Mouse (Mus musculus): ENCODE results near the gene Gm10309.

Gene Gm10309

GRCm38 (mm10) chr17:86505183-86505631 is at the start of gene Gm10309:
Gene Gm10309 (minus strand): TSS chr17:86505232.
- DNase-seq (ENCODE audit: low spot score), result peak; percentile 23

DNA sequence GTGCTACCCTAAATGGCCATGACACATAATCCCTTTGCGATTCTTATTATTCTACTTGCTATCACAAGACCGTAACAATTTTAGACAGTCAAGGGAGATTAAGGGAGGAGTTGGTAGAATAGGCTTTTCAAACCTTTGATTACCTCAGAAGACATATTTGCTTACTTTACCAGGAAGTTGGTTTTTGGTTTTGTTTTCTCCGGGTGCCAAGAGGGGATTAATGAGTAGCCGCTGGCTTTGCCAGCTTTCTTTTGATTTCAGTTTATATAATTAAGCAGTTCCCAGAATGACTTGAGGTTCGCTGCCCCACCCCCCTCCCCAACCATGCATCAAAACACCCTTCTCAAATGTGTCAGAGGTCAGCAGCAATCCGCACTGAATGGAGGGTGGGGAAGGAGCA is 47.0 kb upstream of the Gm10309 start:
- DNase-seq (ENCODE audit: low spot score), result no peak

- DNase-seq (ENCODE audit: low spot score), result no peak
Observed at GRCm38 (mm10) chr17:86551561-86551960, 46.5 kb upstream of the Gm10309 start.

DNA sequence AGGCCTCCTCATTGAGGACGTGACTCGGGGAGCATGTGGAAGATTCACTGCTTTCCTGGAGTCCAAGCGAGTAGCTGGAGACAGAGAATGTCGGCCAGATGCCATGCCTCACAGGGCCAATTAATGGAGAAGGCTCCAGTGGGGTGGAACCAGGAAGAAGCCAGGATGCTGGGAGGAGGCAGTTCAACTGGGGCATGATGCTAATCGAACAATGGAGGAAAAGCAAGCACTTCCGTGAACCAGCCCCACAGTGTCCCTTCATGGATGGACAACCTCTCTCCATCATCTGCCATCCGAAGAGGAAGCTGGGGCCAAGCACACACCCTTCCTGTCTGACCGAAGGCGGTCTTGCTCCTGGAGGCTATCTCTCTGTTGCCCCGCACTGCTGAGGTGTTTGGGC is 44.1 kb upstream of the Gm10309 start:
- DNase-seq (ENCODE audit: low spot score), result no peak

GRCm38 (mm10) chr17:86546529-86546928 is 41.5 kb upstream of the Gm10309 start:
- no peak for DNase-seq (ENCODE audit: low spot score)

DNA sequence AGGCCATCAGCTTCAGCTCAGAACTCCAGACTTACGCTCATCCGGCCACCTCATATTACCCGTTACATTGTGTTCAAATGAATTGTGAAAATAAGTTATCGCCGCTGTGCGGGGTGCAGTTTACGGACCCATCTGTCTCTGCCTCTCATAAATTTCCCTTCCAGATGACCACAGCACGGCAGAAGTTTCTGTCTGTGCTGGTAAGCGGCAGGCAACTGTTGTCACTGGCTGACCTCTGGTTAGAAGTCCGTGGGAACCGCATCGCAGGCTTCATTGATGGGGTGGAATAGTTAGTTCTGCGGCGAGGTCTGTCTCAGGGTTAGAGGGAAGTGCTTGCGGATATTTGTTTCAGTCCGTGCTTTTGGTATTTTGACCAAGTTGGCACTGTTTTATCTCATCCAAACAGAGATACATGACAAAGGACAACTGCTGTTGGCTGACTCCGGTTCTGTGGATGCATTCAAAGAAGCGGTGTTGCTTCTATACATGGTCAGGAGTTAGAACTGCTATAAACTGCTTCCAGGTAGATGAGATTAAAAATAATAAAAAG is 34.9 kb upstream of the Gm10309 start:
- no peak for DNase-seq (ENCODE audit: low spot score)

- peak; percentile 69 for DNase-seq (ENCODE audit: low spot score)
Observed at GRCm38 (mm10) chr17:86535827-86536656, 31.0 kb upstream of the Gm10309 start.

- DNase-seq (ENCODE audit: low spot score), result no peak
Observed at GRCm38 (mm10) chr17:86535096-86535495, 30.1 kb upstream of the Gm10309 start.

DNA sequence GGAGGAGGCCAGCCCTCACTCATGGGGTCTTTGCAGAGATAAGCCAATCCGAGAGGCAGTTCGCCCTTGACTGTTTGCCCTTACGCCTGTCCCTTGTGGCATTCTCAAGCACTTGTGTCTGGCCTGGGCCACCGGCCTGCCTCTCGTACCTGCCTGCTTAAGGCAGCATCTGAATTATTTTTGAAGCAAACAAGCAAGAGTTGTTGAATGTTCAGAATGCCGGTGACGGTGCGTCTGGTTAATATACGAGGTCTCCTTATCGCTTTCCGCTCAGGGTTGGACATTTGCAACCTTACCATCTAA is 28.5 kb upstream of the Gm10309 start:
- no peak for DNase-seq (ENCODE audit: low spot score)

DNA sequence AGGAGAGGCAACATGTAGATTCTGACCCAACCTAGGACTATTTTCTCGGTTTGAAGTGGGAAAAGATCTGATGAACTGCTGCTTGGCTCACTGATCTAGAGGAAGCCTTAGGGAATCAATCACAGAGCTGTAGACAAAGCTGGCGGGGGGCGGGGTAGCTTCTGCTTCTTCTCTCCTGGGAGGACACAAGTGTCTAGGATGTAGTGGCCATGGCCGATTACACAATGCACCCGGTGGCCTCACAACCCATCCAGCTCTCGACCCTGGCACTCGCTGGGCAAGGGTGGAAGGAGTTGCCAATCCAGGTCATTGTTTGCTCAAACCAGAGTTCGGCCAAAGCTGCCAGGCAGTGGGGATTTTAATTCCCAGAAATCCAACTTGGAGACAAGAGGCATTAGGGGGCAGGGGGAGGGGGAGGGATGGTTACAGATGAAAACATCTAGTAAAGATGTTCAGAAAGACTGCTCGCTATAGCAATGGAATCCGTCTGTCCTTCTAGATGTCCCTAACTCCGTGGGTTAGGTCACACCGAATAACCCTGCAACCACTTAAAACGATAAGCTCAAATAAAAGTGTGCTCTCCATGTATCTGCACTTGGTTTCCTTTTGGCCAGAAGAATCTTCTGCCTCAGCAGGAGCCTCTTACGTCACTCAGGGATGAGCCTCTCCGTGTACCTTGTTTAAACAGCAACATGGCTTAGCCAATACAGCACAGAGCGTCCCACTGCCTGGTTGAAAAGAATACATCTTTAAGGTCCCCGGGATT is 27.9 kb upstream of the Gm10309 start:
- no peak for DNase-seq (ENCODE audit: low spot score)

- no peak for DNase-seq (ENCODE audit: low spot score)
Observed at GRCm38 (mm10) chr17:86531231-86531630, 26.2 kb upstream of the Gm10309 start.

DNA sequence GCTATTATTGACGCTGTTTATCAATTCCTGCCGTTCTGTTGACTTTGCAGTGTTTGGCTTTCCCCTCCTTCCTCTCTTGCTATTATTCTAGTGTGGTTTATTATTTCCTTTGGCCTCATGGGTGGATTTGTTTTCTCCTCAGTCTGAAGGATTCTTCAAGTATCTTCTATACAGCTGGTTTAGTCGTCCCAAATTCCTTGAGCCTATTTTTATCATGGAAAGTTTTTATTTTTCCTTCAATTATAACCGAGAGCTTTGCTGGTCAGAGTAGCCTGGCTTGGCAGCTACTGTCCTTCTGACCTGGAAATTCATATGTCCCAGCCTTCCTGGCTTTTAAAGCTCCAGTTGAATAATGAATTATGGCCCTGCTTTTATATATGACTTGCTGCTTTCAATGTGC is 24.4 kb upstream of the Gm10309 start:
- DNase-seq (ENCODE audit: low spot score), result no peak

DNA sequence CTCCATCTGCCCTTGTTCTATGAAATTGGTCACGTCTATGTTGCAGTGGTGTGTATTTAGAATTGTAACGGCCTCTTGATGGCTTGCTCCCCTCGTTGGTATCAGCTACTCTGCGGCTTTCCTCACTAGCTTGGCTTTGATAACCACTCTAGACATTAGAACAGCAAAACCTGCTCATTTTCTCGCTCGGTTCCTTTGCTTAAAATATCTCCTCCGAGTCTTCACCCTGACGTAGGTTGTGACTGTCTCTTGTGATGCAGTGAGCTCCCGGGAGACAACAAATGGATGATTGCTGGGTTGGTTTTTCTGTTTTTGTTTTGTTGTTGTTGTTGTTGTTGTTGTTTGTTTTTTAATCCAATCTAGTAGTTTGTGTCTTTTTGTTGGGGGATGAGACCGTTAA is 24.0 kb upstream of the Gm10309 start:
- DNase-seq (ENCODE audit: low spot score), result no peak

DNA sequence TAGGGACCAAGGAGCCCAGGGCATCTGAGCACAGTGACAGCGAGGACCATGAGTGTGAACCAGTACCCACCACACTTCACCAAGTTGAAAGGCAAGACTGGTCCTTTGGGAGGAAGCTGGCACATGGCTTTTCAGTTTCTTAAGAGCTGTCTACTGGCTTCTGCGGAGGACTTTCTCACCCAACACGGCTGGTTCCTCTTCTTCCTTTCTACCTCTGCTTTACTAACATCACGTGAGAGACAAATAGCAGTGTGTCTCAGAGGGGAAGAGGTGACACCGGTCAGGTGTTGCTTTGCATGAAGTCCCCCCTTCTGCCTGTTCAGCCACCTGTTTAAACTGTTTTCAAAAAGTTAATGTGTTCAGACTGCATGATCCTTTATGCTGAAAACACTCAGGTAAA is 22.3 kb upstream of the Gm10309 start:
- DNase-seq (ENCODE audit: low spot score), result no peak

DNA sequence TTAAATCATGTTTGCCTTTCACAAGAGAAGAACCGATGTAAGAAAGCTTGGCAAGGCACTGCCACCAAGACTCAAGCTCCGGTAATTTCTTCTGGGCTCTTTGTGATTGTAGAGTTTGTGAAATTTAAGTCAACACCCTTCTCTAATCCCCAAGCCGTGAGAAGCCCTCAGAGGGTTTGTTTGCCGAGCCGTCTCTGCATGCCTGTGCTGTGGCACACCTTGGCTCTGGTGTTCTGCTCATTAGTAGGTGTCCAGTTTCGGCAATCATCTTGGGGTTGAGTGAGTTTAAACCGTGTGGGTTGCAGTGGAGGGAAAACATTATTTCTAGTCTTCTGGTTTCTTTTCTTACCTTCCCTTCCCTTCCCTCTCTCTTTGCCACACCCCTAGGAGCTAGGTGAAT is 21.0 kb upstream of the Gm10309 start:
- no peak for DNase-seq (ENCODE audit: low spot score)

- DNase-seq (ENCODE audit: low spot score), result no peak
Observed at GRCm38 (mm10) chr17:86525075-86525474, 20.0 kb upstream of the Gm10309 start.

DNA sequence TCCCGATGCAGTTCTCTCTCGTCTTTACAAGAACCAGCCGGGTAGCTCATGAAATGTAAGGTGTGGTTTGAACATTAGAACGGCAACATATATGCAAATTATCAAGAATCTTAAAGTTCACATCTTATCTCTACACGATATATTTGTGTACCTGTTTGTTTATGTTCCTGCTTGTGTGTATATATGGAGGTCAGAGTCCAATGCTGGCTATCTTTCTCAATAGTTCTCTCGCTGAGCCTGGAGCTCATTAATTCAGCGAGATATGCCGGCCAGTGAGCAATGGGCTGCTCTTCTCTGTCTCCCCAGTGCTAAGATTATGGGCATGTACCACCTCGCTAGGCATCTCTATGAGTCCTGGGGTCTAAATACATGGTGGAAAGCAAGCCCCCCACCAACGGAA is 18.8 kb upstream of the Gm10309 start:
- DNase-seq (ENCODE audit: low spot score), result no peak

DNA sequence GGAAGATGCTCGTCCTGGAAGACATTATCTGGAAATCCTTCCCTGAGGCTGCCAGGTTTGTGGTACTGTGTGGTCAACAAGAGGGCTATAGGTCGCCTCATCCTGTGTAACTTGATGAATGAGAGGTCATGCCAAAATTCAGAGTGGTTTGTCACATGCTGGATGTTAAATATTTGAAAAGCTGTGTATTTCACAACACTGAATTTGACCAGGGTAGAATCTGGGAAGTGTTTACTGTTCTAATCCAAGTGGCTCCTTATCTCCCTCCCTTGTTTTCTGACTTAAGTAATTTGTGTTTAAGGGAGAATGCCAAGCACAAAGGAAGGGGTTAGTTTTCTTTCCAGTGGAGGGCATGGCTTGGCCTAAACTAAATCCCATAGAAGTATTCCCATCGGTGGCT is 18.3 kb upstream of the Gm10309 start:
- no peak for DNase-seq (ENCODE audit: low spot score)

GRCm38 (mm10) chr17:86522649-86523048 is 17.6 kb upstream of the Gm10309 start:
- DNase-seq (ENCODE audit: low spot score), result no peak

- no peak for DNase-seq (ENCODE audit: low spot score)
Observed at GRCm38 (mm10) chr17:86521252-86521651, 16.2 kb upstream of the Gm10309 start.

DNA sequence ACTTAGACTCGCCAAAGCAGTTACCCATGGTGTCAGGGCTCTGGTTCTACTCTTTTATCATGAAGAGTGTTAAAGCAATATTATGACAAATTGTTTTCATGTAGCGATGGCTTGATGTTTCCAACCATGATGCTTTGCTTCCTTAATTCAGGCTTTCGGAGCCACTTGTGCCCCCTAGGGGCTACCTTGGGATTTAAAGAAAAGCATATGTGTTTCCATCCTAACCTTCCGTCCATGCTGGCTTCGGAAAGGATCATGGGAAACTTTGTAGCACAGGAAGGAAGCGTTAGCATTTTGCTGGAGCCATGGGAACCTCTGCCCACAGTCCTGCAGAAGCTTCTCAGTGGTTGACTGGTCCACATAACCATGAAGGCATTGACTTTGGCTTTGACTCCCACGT is 13.6 kb upstream of the Gm10309 start:
- no peak for DNase-seq (ENCODE audit: low spot score)

DNA sequence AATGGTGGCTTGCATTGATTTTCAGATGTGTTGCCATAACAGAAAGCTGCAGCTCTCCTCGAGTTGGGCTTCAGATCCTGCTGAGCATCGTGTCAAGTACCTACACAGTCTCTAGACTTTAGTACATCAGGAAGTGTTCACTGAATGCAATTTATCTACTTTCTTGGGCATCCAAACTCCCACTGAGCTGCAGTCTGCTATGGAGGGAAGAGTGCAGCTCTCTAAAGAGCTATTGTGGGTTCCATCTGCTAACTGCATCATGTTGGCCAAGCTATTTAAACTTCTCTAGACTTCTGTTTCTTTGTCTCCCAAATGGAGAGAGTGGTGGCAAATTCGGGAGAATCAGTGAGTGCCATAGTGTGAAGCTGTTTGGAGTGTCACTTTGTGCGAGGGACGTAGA is 11.6 kb upstream of the Gm10309 start:
- DNase-seq (ENCODE audit: low spot score), result no peak

- DNase-seq (ENCODE audit: low spot score), result no peak
Observed at GRCm38 (mm10) chr17:86514974-86515620, 10.1 kb upstream of the Gm10309 start.

All from urinary bladder, postnatal 25 days (tissue).